Comparison of ENCODE assay signal across 8 mouse cellular contexts in the genomic region with DNA sequence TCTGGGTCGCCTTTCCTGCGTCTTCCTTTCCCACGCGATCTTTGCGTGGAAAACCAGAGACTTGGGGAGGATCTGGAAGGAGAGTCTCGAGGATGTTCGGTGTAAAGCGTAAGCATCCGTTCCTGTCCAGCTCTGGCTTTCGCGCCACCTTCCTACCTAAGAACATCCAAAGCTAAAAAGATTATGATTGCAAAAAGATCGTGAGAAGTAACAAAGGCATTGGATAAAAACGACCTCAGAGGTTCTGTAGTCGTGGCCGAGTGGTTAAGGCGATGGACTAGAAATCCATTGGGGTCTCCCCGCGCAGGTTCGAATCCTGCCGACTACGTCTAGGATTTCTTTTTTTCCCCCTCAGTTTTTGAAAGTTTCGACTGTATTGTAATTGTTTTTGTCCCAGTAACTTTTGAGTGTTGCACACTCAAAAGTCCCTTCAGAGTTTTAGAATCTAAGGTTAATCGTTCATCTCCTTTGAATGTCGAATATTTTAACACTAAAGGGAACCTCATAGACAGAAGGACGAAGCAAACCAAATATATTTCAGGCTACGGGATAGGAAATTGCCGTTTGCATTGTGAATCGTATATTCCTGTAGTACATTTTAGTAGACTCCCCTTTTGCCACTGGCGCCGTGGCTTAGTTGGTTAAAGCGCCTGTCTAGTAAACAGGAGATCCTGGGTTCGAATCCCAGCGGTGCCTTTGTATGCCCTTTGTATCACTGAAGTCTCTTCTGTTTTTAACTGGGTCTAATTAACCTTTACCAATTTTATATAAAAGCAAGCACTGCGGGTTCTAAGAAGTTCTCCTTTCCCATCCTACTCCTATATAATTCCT. TPM values are rescaled to one million over a fixed set of nuclear protein-coding genes. Genes with fewer than 3 reads are reported as not detected.
DNase-seq lines count a peak whose midpoint lies in the region; ATAC-seq and TF ChIP-seq lines count a peak whose summit lies in the region.

No protein-coding gene starts in this region.

- H3K9me3 ChIP-seq in G1E (replicated peaks): no peaks in the 10 kb centered on the region
- H3K9me3 ChIP-seq in forebrain, embryonic 13.5 days (replicated peaks): no peaks in the 10 kb centered on the region
- no peaks in the 10 kb centered on the region for H3K9me3 ChIP-seq in lung, embryonic 15.5 days

- peaks cover 50% of the 10 kb centered on the region for H3K4me1 ChIP-seq in G1E (ENCODE audit: insufficient read depth, low read depth, low read length)
- H3K4me1 ChIP-seq in forebrain, embryonic 13.5 days: peaks cover 33% of the 10 kb centered on the region
- H3K4me1 ChIP-seq in lung, embryonic 15.5 days: peaks cover 29% of the 10 kb centered on the region

- no peak for ATAC-seq in G1E (ENCODE audit: extremely low read depth, insufficient number of reproducible peaks, low FRiP score, poor library complexity, severe bottlenecking)
- ATAC-seq in forebrain, embryonic 13.5 days: no peak
- ATAC-seq in lung, embryonic 15.5 days (ENCODE audit: borderline replicate concordance, extremely low read depth, low FRiP score, low TSS enrichment): 0 out of 2 replicates have a peak, but pooled peaks have one; percentile 21

- no peak for DNase-seq in G1E (ENCODE audit: low spot score)
- DNase-seq in c-Kit-positive CD71-positive TER-119-negative erythroid progenitor cells, embryonic 14.5 days (ENCODE audit: low read depth): peak; percentile 84
- peak; percentile 81 for DNase-seq in heart, postnatal 4 days
- peak; percentile 89 for DNase-seq in layer of hippocampus, adult 9-10 months (ENCODE audit: low spot score)
- peak; percentile 75 for DNase-seq in retina, adult 2 months (ENCODE audit: low read depth, low spot score)
- peak; percentile 88 for DNase-seq in thymus, postnatal 14 days

- under 1% methylated on average over 34 of the region's 34 CpGs for WGBS in forebrain, embryonic 13.5 days
- WGBS in lung, embryonic 15.5 days: under 1% methylated on average over 34 of the region's 34 CpGs

- peak overlapping the region; percentile 75 for H3K9ac ChIP-seq in forebrain, embryonic 13.5 days
- H3K9ac ChIP-seq in lung, embryonic 15.5 days: peak overlapping the region; percentile 69

- H3K4me3 ChIP-seq in G1E (ENCODE audit: low read depth, low read length): peak overlapping the region; percentile 73
- H3K4me3 ChIP-seq in forebrain, embryonic 13.5 days: peak overlapping the region; percentile 61
- peak overlapping the region; percentile 65 for H3K4me3 ChIP-seq in lung, embryonic 15.5 days

- H3K36me3 ChIP-seq in G1E (replicated peaks): peaks cover 43% of the 10 kb centered on the region
- peaks cover 35% of the 10 kb centered on the region for H3K36me3 ChIP-seq in forebrain, embryonic 13.5 days (ENCODE audit: poor library complexity, severe bottlenecking)
- peaks cover 38% of the 10 kb centered on the region for H3K36me3 ChIP-seq in lung, embryonic 15.5 days

- H3K4me2 ChIP-seq in forebrain, embryonic 13.5 days: peak overlapping the region; percentile 57
- peak overlapping the region; percentile 59 for H3K4me2 ChIP-seq in lung, embryonic 15.5 days

- no peaks in the 10 kb centered on the region for H3K27me3 ChIP-seq in G1E (ENCODE audit: insufficient read depth, low read length)
- H3K27me3 ChIP-seq in forebrain, embryonic 13.5 days: no peaks in the 10 kb centered on the region
- H3K27me3 ChIP-seq in lung, embryonic 15.5 days: no peaks in the 10 kb centered on the region

- peak overlapping the region; percentile 79 for H3K27ac ChIP-seq in forebrain, embryonic 13.5 days
- peak overlapping the region; percentile 86 for H3K27ac ChIP-seq in lung, embryonic 15.5 days

- TF ChIP-seq CTCF in G1E (IDR thresholded peaks at IDR 0.05; ENCODE audit: low read depth, low read length): no peak

RNA-seq across cellular contexts. Expression of a gene that starts 8.0 kb away (rescaled TPM):
- total RNA-seq in G1E (2014; fragmentation: Nextera tagmentation) (176 and 241 TPM in 2 replicates), G1E (2017) (117 and 133 TPM in 2 replicates)
- 296 TPM in 2 replicates for polyA plus RNA-seq in G1E (2012)
- 143 and 149 TPM in 2 replicates for polyA plus RNA-seq in forebrain, embryonic 13.5 days (2015; fragmentation: Nextera tagmentation; extraction: Ambion mirVana)
- total RNA-seq in heart, postnatal 4 days (2021): 10 to 100 TPM; 38.0 to 43.3 TPM
- polyA plus RNA-seq in lung, embryonic 15.5 days (2015; fragmentation: Nextera tagmentation; extraction: Ambion mirVana): 207 and 211 TPM in 2 replicates

RNA-seq across cellular contexts. Expression of a gene that starts 21.7 kb away (rescaled TPM):
- total RNA-seq in G1E (2014; fragmentation: Nextera tagmentation): 83.8 and 96.5 TPM in 2 replicates
- 15.2 and 19.9 TPM in 2 replicates for total RNA-seq in G1E (2017)
- 73.4 and 104 TPM in 2 replicates for polyA plus RNA-seq in G1E (2012)
- 55.6 and 67.4 TPM in 2 replicates for polyA plus RNA-seq in forebrain, embryonic 13.5 days (2015; fragmentation: Nextera tagmentation; extraction: Ambion mirVana)
- total RNA-seq in heart, postnatal 4 days (2021): 10 to 100 TPM; 36.8 to 37.7 TPM
- polyA plus RNA-seq in lung, embryonic 15.5 days (2015; fragmentation: Nextera tagmentation; extraction: Ambion mirVana): 53.3 and 54.7 TPM in 2 replicates

RNA-seq across cellular contexts. Expression of a gene that starts 22.1 kb away (rescaled TPM):
- total RNA-seq in G1E (2014; fragmentation: Nextera tagmentation) (5.3 and 6.4 TPM in 2 replicates), G1E (2017) (6.1 and 8.2 TPM in 2 replicates)
- 25.9 and 37.4 TPM in 2 replicates for polyA plus RNA-seq in G1E (2012)
- polyA plus RNA-seq in forebrain, embryonic 13.5 days (2015; fragmentation: Nextera tagmentation; extraction: Ambion mirVana): 6.6 and 7.9 TPM in 2 replicates
- total RNA-seq in heart, postnatal 4 days (2021): 10 to 100 TPM; 13.8 to 14.3 TPM
- polyA plus RNA-seq in lung, embryonic 15.5 days (2015; fragmentation: Nextera tagmentation; extraction: Ambion mirVana): 9.1 and 10.3 TPM in 2 replicates

RNA-seq across cellular contexts. Expression of a gene that starts 29.2 kb away (rescaled TPM):
- total RNA-seq in G1E (2014; fragmentation: Nextera tagmentation): 83.4 and 107 TPM in 2 replicates
- total RNA-seq in G1E (2017): 34.4 and 36.2 TPM in 2 replicates
- 41.3 and 62.8 TPM in 2 replicates for polyA plus RNA-seq in G1E (2012)
- polyA plus RNA-seq in forebrain, embryonic 13.5 days (2015; fragmentation: Nextera tagmentation; extraction: Ambion mirVana): 34.9 and 37.7 TPM in 2 replicates
- total RNA-seq in heart, postnatal 4 days (2021): 10 to 100 TPM; 14.3 to 14.5 TPM
- 31.4 and 33.4 TPM in 2 replicates for polyA plus RNA-seq in lung, embryonic 15.5 days (2015; fragmentation: Nextera tagmentation; extraction: Ambion mirVana)

RNA-seq across cellular contexts. Expression of a gene that starts 33.2 kb away (rescaled TPM):
- total RNA-seq in G1E (2014; fragmentation: Nextera tagmentation) (28.3 and 38.2 TPM in 2 replicates), G1E (2017) (17.2 and 34.2 TPM in 2 replicates)
- 70.8 and 77.9 TPM in 2 replicates for polyA plus RNA-seq in G1E (2012)
- 55.1 and 57.2 TPM in 2 replicates for polyA plus RNA-seq in forebrain, embryonic 13.5 days (2015; fragmentation: Nextera tagmentation; extraction: Ambion mirVana)
- 1 to 10 TPM; 6.7 to 8.6 TPM for total RNA-seq in heart, postnatal 4 days (2021)
- 69.3 and 71.1 TPM in 2 replicates for polyA plus RNA-seq in lung, embryonic 15.5 days (2015; fragmentation: Nextera tagmentation; extraction: Ambion mirVana)
